Mouse (Mus musculus) adrenal gland, adult 18-20 months (tissue): ENCODE measurements around the gene Vps16. TPM values are rescaled to one million over a fixed set of nuclear protein-coding genes. Genes with fewer than 3 reads are reported as not detected.

ENCODE experiments used
- DNase-seq, 2 experiments: peaks; one replicate each; pipeline ENCODE4 v3.0.0; 2021 to 2022; ENCODE audit warnings: low spot score in 2 of 2
- long read RNA-seq, 2 experiments: library from polyadenylated mRNA; stranded (forward); transcript quantifications; one replicate each; pipeline ENCODE4 v2.0.0; 2021
- total RNA-seq, 2 experiments: library from RNA; stranded (reverse); gene quantifications; 1 replicate in 1 of 2; 2 replicates in 1 of 2; pipeline ENCODE4 v1.2.3; 2021

Gene Vps16
- total RNA-seq = 10 to 100 TPM; 47.9 to 71.8 TPM
- long read RNA-seq, experiment 1, transcript Vps16-201 (24 exons, 3,161 nt) = major isoform, 39 of 52 reads
- long read RNA-seq, experiment 1, partial matches to known transcripts = 3 of 52 reads
- long read RNA-seq, experiment 1, other reads (novel, unspliced or antisense) = 10 of 52 reads
- long read RNA-seq, experiment 2, transcript Vps16-201 (24 exons, 3,161 nt) = major isoform, 152 of 183 reads
- long read RNA-seq, experiment 2, partial matches to known transcripts = 8 of 183 reads
- long read RNA-seq, experiment 2, other reads (novel, unspliced or antisense) = 23 of 183 reads

GRCm38 (mm10) chr2:130424126-130424853, at the start of gene Vps16, which contains the start of gene Pced1a:
Vps16 (plus strand) TSS chr2:130424339.
Pced1a (minus strand) TSS chr2:130424701.
- DNase-seq = peak; percentile 90

- no peak for DNase-seq
These were observed 49.2 kb upstream of the Vps16 start for GRCm38 (mm10) chr2:130374951-130375350.

- DNase-seq = no peak
These were observed 40.9 kb upstream of the Vps16 start for GRCm38 (mm10) chr2:130383205-130383604.

GRCm38 (mm10) chr2:130383895-130384294, 40.2 kb upstream of the Vps16 start:
- no peak for DNase-seq

- DNase-seq = no peak
These were observed 37.9 kb upstream of the Vps16 start for GRCm38 (mm10) chr2:130386212-130386611.

- no peak for DNase-seq
These were observed 35.3 kb upstream of the Vps16 start for GRCm38 (mm10) chr2:130388796-130389195.

- DNase-seq = no peak
These were observed 33.0 kb upstream of the Vps16 start for GRCm38 (mm10) chr2:130390993-130391625.

- no peak for DNase-seq
These were observed 31.3 kb upstream of the Vps16 start for GRCm38 (mm10) chr2:130392836-130393235.

- no peak for DNase-seq
These were observed 28.4 kb upstream of the Vps16 start for GRCm38 (mm10) chr2:130395696-130396095.

GRCm38 (mm10) chr2:130397186-130397985, 26.8 kb upstream of the Vps16 start, which contains the start of gene Cpxm1:
Cpxm1 (minus strand) TSS chr2:130397574.
- DNase-seq = no peak

GRCm38 (mm10) chr2:130398091-130398490, 26.0 kb upstream of the Vps16 start:
- DNase-seq = no peak

- DNase-seq = no peak
These were observed 24.1 kb upstream of the Vps16 start for GRCm38 (mm10) chr2:130400046-130400445.

GRCm38 (mm10) chr2:130401891-130402290, 22.2 kb upstream of the Vps16 start:
- no peak for DNase-seq

- DNase-seq = no peak
These were observed 19.2 kb upstream of the Vps16 start, which contains the start of the genes Gm28372 and 1700020A23Rik for GRCm38 (mm10) chr2:130404939-130405338. Gm28372 (plus strand) TSS chr2:130405239. 1700020A23Rik (plus strand) TSS chr2:130405259.

- DNase-seq = no peak
These were observed 18.0 kb upstream of the Vps16 start, which contains the start of gene Tmem239 for GRCm38 (mm10) chr2:130406178-130406577. Tmem239 (plus strand) TSS chr2:130406478.

- no peak for DNase-seq
These were observed 15.9 kb upstream of the Vps16 start for GRCm38 (mm10) chr2:130408194-130408593.

- peak; percentile 88 for DNase-seq
These were observed 12.3 kb upstream of the Vps16 start for GRCm38 (mm10) chr2:130411558-130412495.

- DNase-seq = no peak
These were observed 11.4 kb upstream of the Vps16 start for GRCm38 (mm10) chr2:130412775-130413174.

- no peak for DNase-seq
These were observed 9.9 kb upstream of the Vps16 start for GRCm38 (mm10) chr2:130414094-130414856.
